Comparison of ENCODE assay signal across 16 mouse cellular contexts in the genomic region with DNA sequence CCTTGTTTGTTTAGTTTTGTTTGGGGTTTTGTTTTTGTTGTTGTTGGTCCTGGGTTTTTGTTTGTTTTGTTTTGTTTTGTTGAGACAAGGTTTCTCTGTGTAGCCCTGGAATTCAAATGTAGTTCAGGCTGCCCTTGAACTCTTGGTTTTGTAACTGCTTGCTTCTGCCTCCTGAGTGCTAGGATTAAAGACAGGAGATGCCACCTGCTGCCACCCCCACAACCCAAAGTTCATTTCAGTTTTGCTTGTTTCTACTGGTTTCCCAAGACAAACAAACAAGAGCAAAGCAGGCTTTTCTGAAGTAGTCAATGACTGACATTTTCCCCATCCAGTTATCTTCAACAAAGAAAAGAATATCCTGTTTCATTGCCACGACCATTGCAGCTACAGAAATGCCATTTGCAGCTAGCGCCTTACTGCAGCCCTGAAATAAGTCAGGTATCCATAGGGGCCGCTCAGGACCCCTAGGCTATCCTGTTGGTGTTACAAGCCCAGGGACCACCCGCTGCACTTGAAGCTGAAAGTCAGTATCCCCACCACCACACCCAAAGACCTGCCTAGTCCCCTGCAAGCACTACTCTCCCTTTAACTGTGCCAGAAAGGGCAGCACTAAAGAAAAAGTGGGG.
DNase-seq lines count a peak whose midpoint lies in the region; ATAC-seq and TF ChIP-seq lines count a peak whose summit lies in the region.
"Had no signal": no experiment of that assay in that cellular context is flagged by ENCODE, and none has a peak within 500 bp of the region (broad histone marks: within the 10 kb centered on the region; RNA-seq: fewer than 3 reads in every experiment).

No protein-coding gene starts in this region.

- no peaks in the 10 kb centered on the region for H3K9me3 ChIP-seq in heart, embryonic 15.5 days (replicated peaks)
- H3K9me3 ChIP-seq in midbrain, embryonic 13.5 days: no peaks in the 10 kb centered on the region
- H3K9me3 ChIP-seq in midbrain, postnatal 0 days (ENCODE audit: low read length): no peaks in the 10 kb centered on the region
- no peaks in the 10 kb centered on the region for H3K9me3 ChIP-seq in intestine, embryonic 14.5 days (ENCODE audit: control insufficient read depth, low read length)
- H3K9me3 ChIP-seq: limb, embryonic 15.5 days; midbrain, embryonic 12.5 days had no signal

- TF ChIP-seq CTCF in midbrain, postnatal 0 days (IDR thresholded peaks at IDR 0.05): no peak

- no peaks in the 10 kb centered on the region for H3K27me3 ChIP-seq in heart, embryonic 15.5 days
- H3K27me3 ChIP-seq in midbrain, embryonic 13.5 days: peaks cover 28% of the 10 kb centered on the region
- no peaks in the 10 kb centered on the region for H3K27me3 ChIP-seq in midbrain, postnatal 0 days (ENCODE audit: insufficient read depth, low read length)
- no peaks in the 10 kb centered on the region for H3K27me3 ChIP-seq in intestine, embryonic 14.5 days (replicated peaks; ENCODE audit: control insufficient read depth, insufficient read depth, low read length)

- no peak overlapping the region for H3K4me3 ChIP-seq in heart, embryonic 15.5 days
- H3K4me3 ChIP-seq in midbrain, embryonic 13.5 days (replicated peaks): no peak overlapping the region
- H3K4me3 ChIP-seq in midbrain, postnatal 0 days (ENCODE audit: low read depth, low read length): no peak overlapping the region
- H3K4me3 ChIP-seq in intestine, embryonic 14.5 days (ENCODE audit: low read depth, low read length): no peak overlapping the region
- H3K4me3 ChIP-seq: limb, embryonic 15.5 days had no signal

- no peak for ATAC-seq in heart, embryonic 15.5 days (replicated peaks; ENCODE audit: insufficient number of reproducible peaks, insufficient read depth, low FRiP score, low read depth)
- peak; percentile 26; the same call in 1 of the 2 replicates for ATAC-seq in midbrain, embryonic 13.5 days
- ATAC-seq in midbrain, postnatal 0 days (ENCODE audit: low FRiP score): no peak
- ATAC-seq in intestine, embryonic 14.5 days (replicated peaks; ENCODE audit: low FRiP score, low TSS enrichment, low read depth): no peak

- H3K9ac ChIP-seq in heart, embryonic 15.5 days: no peak overlapping the region
- H3K9ac ChIP-seq in midbrain, embryonic 13.5 days (replicated peaks): no peak overlapping the region
- H3K9ac ChIP-seq in midbrain, postnatal 0 days (replicated peaks; ENCODE audit: low read length, poor library complexity, severe bottlenecking): no peak overlapping the region
- H3K9ac ChIP-seq in intestine, embryonic 14.5 days (ENCODE audit: low read length): no peak overlapping the region
- H3K9ac ChIP-seq: limb, embryonic 15.5 days; midbrain, embryonic 12.5 days had no signal

- H3K27ac ChIP-seq in heart, embryonic 15.5 days: peak overlapping the region; percentile 93
- no peak overlapping the region for H3K27ac ChIP-seq in midbrain, embryonic 13.5 days
- H3K27ac ChIP-seq in midbrain, postnatal 0 days (ENCODE audit: low read depth, low read length): no peak overlapping the region
- H3K27ac ChIP-seq in intestine, embryonic 14.5 days (ENCODE audit: low read depth): peak overlapping the region; percentile 62; the same call in 1 of the 2 replicates
- H3K27ac ChIP-seq: hindbrain, embryonic 14.5 days; limb, embryonic 15.5 days; midbrain, embryonic 12.5 days had no signal

- no peaks in the 10 kb centered on the region for H3K36me3 ChIP-seq in heart, embryonic 15.5 days
- no peaks in the 10 kb centered on the region for H3K36me3 ChIP-seq in midbrain, embryonic 13.5 days
- H3K36me3 ChIP-seq in midbrain, postnatal 0 days (ENCODE audit: insufficient read depth, low read length): no peaks in the 10 kb centered on the region
- H3K36me3 ChIP-seq in intestine, embryonic 14.5 days (ENCODE audit: control insufficient read depth, insufficient read depth, low read length): no peaks in the 10 kb centered on the region
- H3K36me3 ChIP-seq: limb, embryonic 15.5 days; midbrain, embryonic 12.5 days had no signal

- intact Hi-C loops in heart, postnatal 10 days (cut with DNase I): no loop called here

- DNase-seq in heart, postnatal 10 days: no peak
- DNase-seq in midbrain, postnatal 0 days (ENCODE audit: low spot score): no peak
- no peak for DNase-seq in intestine, embryonic 14.5 days (ENCODE audit: low spot score)
- DNase-seq in thymus, postnatal 14 days: peak; percentile 52
- DNase-seq in cerebellum, adult 11-12 months: no peak
- DNase-seq in frontal cortex, postnatal 10 days (ENCODE audit: low spot score in 2 of 2): no peak
- DNase-seq: adrenal gland, adult 2 months; cerebellum, adult 8-10 months; gastrocnemius, postnatal 36 days; retina, postnatal 1 day; spleen, adult 18-20 months had no signal

- WGBS in heart, embryonic 15.5 days: 61% methylated on average over 4 of the region's 4 CpGs
- WGBS in midbrain, embryonic 13.5 days: 45% methylated on average over 4 of the region's 4 CpGs
- WGBS in midbrain, postnatal 0 days: 57% methylated on average over 4 of the region's 4 CpGs
- 55% methylated on average over 4 of the region's 4 CpGs for WGBS in intestine, embryonic 14.5 days

- no peak overlapping the region for H3K4me2 ChIP-seq in heart, embryonic 15.5 days
- no peak overlapping the region for H3K4me2 ChIP-seq in midbrain, embryonic 13.5 days (replicated peaks)
- no peak overlapping the region for H3K4me2 ChIP-seq in midbrain, postnatal 0 days (ENCODE audit: low read depth, low read length, poor library complexity, severe bottlenecking)
- 0 out of 2 replicates have a peak overlapping the region, but pooled peaks have one; percentile 53 for H3K4me2 ChIP-seq in intestine, embryonic 14.5 days (ENCODE audit: low read length)

- H3K4me1 ChIP-seq in heart, embryonic 15.5 days (replicated peaks): peaks cover 27% of the 10 kb centered on the region
- peaks cover 23% of the 10 kb centered on the region for H3K4me1 ChIP-seq in midbrain, embryonic 13.5 days (replicated peaks)
- H3K4me1 ChIP-seq in midbrain, postnatal 0 days (ENCODE audit: insufficient read depth, low read length): peaks cover 12% of the 10 kb centered on the region
- H3K4me1 ChIP-seq in intestine, embryonic 14.5 days (replicated peaks; ENCODE audit: control insufficient read depth, insufficient read depth, low read length): peaks cover 9% of the 10 kb centered on the region; the same call in 1 of the 2 replicates

Comparison
In these comparisons a context has a peak if more than half of its experiments do, and no peak if none do; other contexts are left out.
1. H3K27ac ChIP-seq: peak in heart, embryonic 15.5 days (single experiment) and intestine, embryonic 14.5 days (single experiment); none in midbrain, embryonic 13.5 days (single experiment) and midbrain, postnatal 0 days (single experiment).